Mouse (Mus musculus): ENCODE results near the gene Csrp1. TPM values are rescaled to one million over a fixed set of nuclear protein-coding genes. Genes with fewer than 3 reads are reported as not detected.

Gene Csrp1
- total and polyA plus RNA-seq, 2 experiments from 2014 or later = 21.6 to 64.3 TPM

DNA sequence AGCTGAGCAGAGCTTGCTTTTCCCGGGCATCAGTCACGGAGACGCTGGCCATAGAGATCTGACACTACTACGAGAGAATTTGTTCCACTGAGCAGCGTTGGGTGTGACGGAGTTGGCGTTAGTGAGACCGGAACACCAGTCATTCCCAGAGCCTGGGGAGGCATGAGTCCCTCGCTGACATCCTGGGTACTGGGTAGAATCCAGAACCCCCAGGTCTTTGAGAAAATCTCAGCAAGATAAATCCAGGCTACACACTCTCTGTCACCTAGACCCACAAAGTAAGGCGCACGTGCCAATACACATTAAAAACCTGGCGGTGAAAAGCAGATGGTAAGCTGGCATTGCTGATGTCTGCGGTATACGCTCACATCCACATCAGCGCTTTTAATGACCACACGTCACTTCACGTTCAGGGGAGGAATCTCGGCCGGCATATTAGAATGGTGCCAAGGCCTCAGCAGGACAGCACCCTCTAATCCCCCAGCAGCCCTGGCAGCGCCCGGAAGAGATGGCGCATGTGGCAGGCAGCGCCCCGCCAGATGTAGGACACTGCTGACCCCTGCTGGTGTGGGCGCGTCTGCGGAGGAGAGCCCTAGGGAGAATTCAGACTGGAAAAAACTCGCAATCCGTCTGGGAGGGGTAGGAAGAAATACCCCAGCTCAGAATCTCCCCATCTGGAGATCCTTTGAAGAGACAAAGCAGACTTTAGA lies 20.7 kb upstream of the Csrp1 start:
- Histone ChIP-seq H3K4me2 (ENCODE audit: low read depth, low read length, poor library complexity, severe bottlenecking) (peak overlapping the region; percentile 56), H3K27me3 (ENCODE audit: insufficient read depth, low read length) (no peaks in the 10 kb centered on the region), H3K36me3 (ENCODE audit: insufficient read depth, low read length) (no peaks in the 10 kb centered on the region), H3K27ac (ENCODE audit: low read depth, low read length) (no peak overlapping the region), H3K4me1 (ENCODE audit: insufficient read depth, low read length) (peaks cover 5% of the 10 kb centered on the region; the same call in 1 of the 2 replicates), H3K9me3 (ENCODE audit: low read length) (no peaks in the 10 kb centered on the region), H3K9ac (replicated peaks; ENCODE audit: low read length, poor library complexity, severe bottlenecking) (peak overlapping the region; percentile 36; the same call in 1 of the 2 replicates), H3K4me3 (ENCODE audit: low read depth, low read length) (peak overlapping the region; percentile 30)
- peak; percentile 68 for ATAC-seq (ENCODE audit: low FRiP score)
- DNase-seq (ENCODE audit: low spot score) = peak; percentile 85
- peak; percentile 90 for TF ChIP-seq CTCF (IDR thresholded peaks at IDR 0.05)
- WGBS = 3% methylated on average over 29 of the region's 29 CpGs

DNA sequence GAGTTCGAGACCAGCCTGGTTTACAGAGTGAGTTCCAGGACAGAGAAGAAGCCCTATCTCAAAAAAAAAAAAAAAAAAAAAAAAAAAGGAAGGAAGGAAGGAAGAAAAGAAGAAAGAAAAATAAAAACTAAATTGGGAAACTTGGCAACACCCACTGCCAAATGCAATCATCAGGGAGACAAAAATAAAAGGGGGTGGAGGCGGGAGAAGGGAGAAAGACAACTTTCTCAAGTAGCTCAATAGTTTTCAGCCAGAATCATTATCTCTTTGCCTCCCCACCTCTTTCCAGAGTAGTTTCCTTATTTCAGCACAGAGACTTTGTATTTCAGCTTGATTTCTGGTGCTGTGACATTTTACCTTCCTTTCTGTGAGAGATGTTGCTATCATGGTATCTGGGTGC lies 20.0 kb upstream of the Csrp1 start:
- WGBS = 58% methylated on average over 2 of the region's 2 CpGs

DNA sequence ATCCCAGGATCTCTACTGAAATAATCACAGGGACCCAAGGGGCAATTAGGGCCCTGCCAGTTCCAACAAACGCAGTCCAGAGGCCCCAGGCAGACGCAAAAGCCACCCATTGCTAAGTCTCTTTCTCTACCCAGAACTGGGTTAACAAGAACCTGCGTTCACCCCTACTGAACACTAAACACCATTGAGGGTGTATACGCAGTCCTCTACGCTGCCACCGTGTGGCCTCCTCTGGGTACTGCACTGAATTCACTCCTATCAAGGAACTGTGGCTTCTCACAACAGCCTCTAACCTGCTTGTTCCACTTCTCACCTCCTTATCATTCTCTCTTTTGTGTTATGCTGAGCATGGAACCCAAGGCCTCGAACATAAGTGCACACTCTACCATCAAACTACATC lies 19.3 kb upstream of the Csrp1 start:
- H3K9ac ChIP-seq (replicated peaks; ENCODE audit: low read length, poor library complexity, severe bottlenecking) = no peak overlapping the region
- peak; percentile 97 for TF ChIP-seq CTCF (IDR thresholded peaks at IDR 0.05)

More for the DNA sequence above, 20.0 kb upstream of the Csrp1 start:
- no peaks in the 10 kb centered on the region for H3K9me3 ChIP-seq (ENCODE audit: low read length)
- no peaks in the 10 kb centered on the region for H3K36me3 ChIP-seq (ENCODE audit: insufficient read depth, low read length)
- no peak overlapping the region for H3K4me3 ChIP-seq (ENCODE audit: low read depth, low read length)
- H3K9ac ChIP-seq (replicated peaks; ENCODE audit: low read length, poor library complexity, severe bottlenecking) = no peak overlapping the region
- ATAC-seq (ENCODE audit: low FRiP score) = no peak
- peak overlapping the region; percentile 56; the same call in 1 of the 2 replicates for H3K4me2 ChIP-seq (ENCODE audit: low read depth, low read length, poor library complexity, severe bottlenecking)
- no peaks in the 10 kb centered on the region for H3K27me3 ChIP-seq (ENCODE audit: insufficient read depth, low read length)
- no peak overlapping the region for H3K27ac ChIP-seq (ENCODE audit: low read depth, low read length)
- no peak for TF ChIP-seq CTCF (IDR thresholded peaks at IDR 0.05)
- DNase-seq (ENCODE audit: low spot score) = no peak
- peaks cover 5% of the 10 kb centered on the region; the same call in 1 of the 2 replicates for H3K4me1 ChIP-seq (ENCODE audit: insufficient read depth, low read length)

DNA sequence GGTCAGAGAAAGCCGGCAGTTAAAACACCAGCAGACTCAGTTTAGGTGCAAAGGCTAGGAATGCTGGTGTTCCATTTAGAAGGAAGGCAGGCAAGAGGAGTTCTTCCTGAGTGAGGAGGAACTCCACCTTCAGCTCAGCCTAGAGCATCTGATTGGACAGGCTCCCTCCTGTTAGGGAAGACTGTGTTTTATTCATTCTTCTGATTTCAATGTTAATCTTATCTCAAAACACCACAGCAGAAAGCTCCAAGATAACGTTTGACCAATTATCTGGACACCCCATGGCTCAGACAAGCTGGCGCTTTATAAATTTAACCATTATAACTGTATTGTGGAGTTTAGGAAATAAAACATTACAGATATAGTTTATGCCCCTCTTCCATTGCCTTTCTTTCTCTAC lies 18.5 kb upstream of the Csrp1 start:
- DNase-seq (ENCODE audit: low spot score) (no peak), ATAC-seq (ENCODE audit: low FRiP score) (no peak)
- TF ChIP-seq CTCF (IDR thresholded peaks at IDR 0.05) = no peak
- 45% methylated on average over 3 of the region's 3 CpGs for WGBS
- H3K27ac ChIP-seq (ENCODE audit: low read depth, low read length) = no peak overlapping the region
- H3K9ac ChIP-seq (replicated peaks; ENCODE audit: low read length, poor library complexity, severe bottlenecking) = no peak overlapping the region
- peaks cover 5% of the 10 kb centered on the region; the same call in 1 of the 2 replicates for H3K4me1 ChIP-seq (ENCODE audit: insufficient read depth, low read length)
- no peaks in the 10 kb centered on the region for H3K36me3 ChIP-seq (ENCODE audit: insufficient read depth, low read length)
- no peak overlapping the region for H3K4me3 ChIP-seq (ENCODE audit: low read depth, low read length)
- H3K27me3 ChIP-seq (ENCODE audit: insufficient read depth, low read length) = no peaks in the 10 kb centered on the region
- H3K4me2 ChIP-seq (ENCODE audit: low read depth, low read length, poor library complexity, severe bottlenecking) = no peak overlapping the region
- H3K9me3 ChIP-seq (ENCODE audit: low read length) = no peaks in the 10 kb centered on the region

More for the DNA sequence above, 19.3 kb upstream of the Csrp1 start:
- ATAC-seq (ENCODE audit: low FRiP score) = peak; percentile 52; the same call in 1 of the 2 replicates
- Histone ChIP-seq H3K27ac (ENCODE audit: low read depth, low read length) (no peak overlapping the region), H3K4me2 (ENCODE audit: low read depth, low read length, poor library complexity, severe bottlenecking) (no peak overlapping the region), H3K36me3 (ENCODE audit: insufficient read depth, low read length) (no peaks in the 10 kb centered on the region), H3K9me3 (ENCODE audit: low read length) (no peaks in the 10 kb centered on the region), H3K27me3 (ENCODE audit: insufficient read depth, low read length) (no peaks in the 10 kb centered on the region), H3K4me1 (ENCODE audit: insufficient read depth, low read length) (peaks cover 5% of the 10 kb centered on the region; the same call in 1 of the 2 replicates), H3K4me3 (ENCODE audit: low read depth, low read length) (no peak overlapping the region)
- DNase-seq (ENCODE audit: low spot score) = peak; percentile 92
- WGBS = 2% methylated on average over 7 of the region's 7 CpGs

DNA sequence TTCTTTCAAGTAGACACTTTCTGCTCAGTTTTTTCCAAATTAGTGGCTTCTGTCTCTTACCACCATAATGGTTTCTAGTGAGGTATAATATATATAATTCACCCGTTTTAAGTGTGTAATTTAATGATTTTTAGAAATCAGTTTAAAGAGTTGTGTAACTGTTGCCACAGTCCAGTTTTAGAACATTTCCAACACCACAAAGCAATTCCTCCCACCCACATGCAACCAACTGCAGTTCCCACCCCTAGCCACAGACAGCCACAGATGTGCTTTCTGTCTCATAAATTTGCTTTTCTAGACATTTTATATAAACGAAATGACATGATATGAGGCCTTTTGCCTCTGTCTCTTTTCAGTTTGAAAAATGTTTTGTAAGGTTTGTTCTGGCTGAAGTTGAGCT lies 17.1 kb upstream of the Csrp1 start:
- no peak overlapping the region for H3K9ac ChIP-seq (replicated peaks; ENCODE audit: low read length, poor library complexity, severe bottlenecking)
- TF ChIP-seq CTCF (IDR thresholded peaks at IDR 0.05) = no peak
- no peaks in the 10 kb centered on the region for H3K36me3 ChIP-seq (ENCODE audit: insufficient read depth, low read length)
- no peak for ATAC-seq (ENCODE audit: low FRiP score)
- no peak overlapping the region for H3K27ac ChIP-seq (ENCODE audit: low read depth, low read length)
- H3K4me2 ChIP-seq (ENCODE audit: low read depth, low read length, poor library complexity, severe bottlenecking) = no peak overlapping the region
- no peak for DNase-seq (ENCODE audit: low spot score)
- peaks cover 5% of the 10 kb centered on the region; the same call in 1 of the 2 replicates for H3K4me1 ChIP-seq (ENCODE audit: insufficient read depth, low read length)
- H3K27me3 ChIP-seq (ENCODE audit: insufficient read depth, low read length) = no peaks in the 10 kb centered on the region
- 78% methylated on average over 2 of the region's 2 CpGs for WGBS
- no peak overlapping the region for H3K4me3 ChIP-seq (ENCODE audit: low read depth, low read length)
- no peaks in the 10 kb centered on the region for H3K9me3 ChIP-seq (ENCODE audit: low read length)

DNA sequence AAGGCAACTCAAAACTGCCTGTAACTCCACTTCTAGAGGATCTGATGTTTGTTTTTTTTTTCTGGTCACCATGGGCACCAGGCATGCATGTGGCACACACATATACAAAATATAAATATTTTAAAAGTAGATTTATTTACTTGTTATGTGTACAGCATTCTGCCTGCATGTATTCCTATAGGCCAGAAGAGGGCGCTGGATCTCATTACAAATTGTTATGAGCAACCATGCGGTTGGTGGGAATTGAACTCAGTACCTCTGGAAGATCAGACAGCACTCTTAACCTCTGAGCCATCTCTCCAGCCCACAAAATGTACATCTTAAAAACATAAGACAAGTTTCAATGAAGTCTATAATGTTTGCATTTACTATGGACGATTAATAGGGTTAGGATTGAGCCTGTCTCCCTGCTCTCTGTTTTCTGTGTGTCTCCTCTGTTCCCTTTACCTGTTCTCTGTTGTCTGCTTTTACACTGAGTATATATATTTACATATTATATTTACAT lies 15.5 kb upstream of the Csrp1 start:
- no peak overlapping the region for H3K4me3 ChIP-seq (ENCODE audit: low read depth, low read length)
- ATAC-seq (ENCODE audit: low FRiP score) = no peak
- H3K4me2 ChIP-seq (ENCODE audit: low read depth, low read length, poor library complexity, severe bottlenecking) = no peak overlapping the region
- H3K9ac ChIP-seq (replicated peaks; ENCODE audit: low read length, poor library complexity, severe bottlenecking) = no peak overlapping the region
- WGBS = 66% methylated on average over 3 of the region's 3 CpGs
- H3K9me3 ChIP-seq (ENCODE audit: low read length) = no peaks in the 10 kb centered on the region
- H3K4me1 ChIP-seq (ENCODE audit: insufficient read depth, low read length) = peaks cover 2% of the 10 kb centered on the region; the same call in 1 of the 2 replicates
- H3K36me3 ChIP-seq (ENCODE audit: insufficient read depth, low read length) = no peaks in the 10 kb centered on the region
- no peak overlapping the region for H3K27ac ChIP-seq (ENCODE audit: low read depth, low read length)
- H3K27me3 ChIP-seq (ENCODE audit: insufficient read depth, low read length) = no peaks in the 10 kb centered on the region
- DNase-seq (ENCODE audit: low spot score) = no peak
- peak; percentile 45 for TF ChIP-seq CTCF (IDR thresholded peaks at IDR 0.05)

All from midbrain, postnatal 0 days (tissue).